Mouse (Mus musculus) common myeloid progenitor, adult 5-6 weeks (primary cell): ENCODE results near the gene F2rl2. TPM values are rescaled to one million over a fixed set of nuclear protein-coding genes. Genes with fewer than 3 reads are reported as not detected.

Experiments used
- ATAC-seq: replicated peaks from 2 replicates; pipeline ENCODE4 v1.8.0; 2016; ENCODE audit warnings: low read depth, mild to moderate bottlenecking, moderate TSS enrichment, inconsistent platforms; ENCODE audit not compliant: poor library complexity, severe bottlenecking
- total RNA-seq: library from RNA; stranded (forward); fragments of 200-1000, 187-1606 nt; gene quantifications from 2 replicates; pipeline ENCODE4 v1.2.3, GENCODE M21; 2017

F2rl2 gene
- total RNA-seq, 1 experiment from 2014 or later, result 3.0 TPM

DNA sequence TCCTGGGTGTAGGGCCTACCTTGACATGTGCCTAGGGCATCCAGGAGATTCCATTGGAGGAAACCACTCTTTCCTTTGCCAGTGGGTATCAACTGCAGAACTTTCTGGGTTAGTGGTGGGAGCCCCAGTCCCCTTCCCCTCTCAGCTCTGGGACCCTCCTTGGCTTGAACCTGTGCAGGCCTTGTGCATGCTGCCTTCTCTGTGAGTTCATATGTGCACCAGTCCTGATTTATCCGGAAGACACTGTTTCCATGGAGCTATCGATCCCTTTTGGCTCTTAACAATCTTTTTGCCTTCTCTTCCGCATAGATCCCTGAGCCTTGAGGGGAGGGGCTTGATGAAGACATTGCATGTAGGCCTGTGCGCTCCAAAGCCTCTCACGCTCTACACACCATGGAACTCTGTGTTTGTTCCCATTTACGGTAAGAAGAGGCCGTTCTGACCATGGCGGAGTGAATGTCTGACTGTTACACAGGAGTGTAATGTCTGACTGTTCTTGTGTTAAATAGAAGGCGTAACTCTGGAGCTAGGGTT lies 466 bp upstream of the F2rl2 start:
- no peak for ATAC-seq

DNA sequence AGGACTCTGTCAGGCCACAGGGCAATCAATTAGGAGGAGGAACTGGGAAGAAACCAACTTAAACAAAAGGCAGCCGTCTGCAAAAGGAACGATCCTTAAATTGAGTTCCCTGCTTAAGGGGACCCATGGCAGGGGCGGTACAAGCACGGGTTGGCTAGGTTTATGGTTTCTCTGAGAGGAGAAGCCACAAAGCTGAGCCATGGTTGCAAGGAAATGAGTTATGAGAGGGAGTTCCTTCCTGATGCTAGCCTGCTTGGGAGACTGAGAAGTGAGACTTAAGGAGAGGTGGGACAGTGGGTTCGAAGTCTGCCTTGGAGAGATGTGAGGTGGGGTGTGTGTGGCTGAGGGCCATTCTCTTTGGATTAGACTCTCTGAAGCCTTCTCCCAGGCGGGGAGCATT lies 1.2 kb downstream of the F2rl2 start:
- ATAC-seq, result peak; percentile 70

GRCm38 (mm10) chr13:95703376-95703775 lies 6.7 kb downstream of the F2rl2 start:
- no peak for ATAC-seq

- ATAC-seq, result no peak
Measured at GRCm38 (mm10) chr13:95705589-95705988, 8.9 kb downstream of the F2rl2 start.

DNA sequence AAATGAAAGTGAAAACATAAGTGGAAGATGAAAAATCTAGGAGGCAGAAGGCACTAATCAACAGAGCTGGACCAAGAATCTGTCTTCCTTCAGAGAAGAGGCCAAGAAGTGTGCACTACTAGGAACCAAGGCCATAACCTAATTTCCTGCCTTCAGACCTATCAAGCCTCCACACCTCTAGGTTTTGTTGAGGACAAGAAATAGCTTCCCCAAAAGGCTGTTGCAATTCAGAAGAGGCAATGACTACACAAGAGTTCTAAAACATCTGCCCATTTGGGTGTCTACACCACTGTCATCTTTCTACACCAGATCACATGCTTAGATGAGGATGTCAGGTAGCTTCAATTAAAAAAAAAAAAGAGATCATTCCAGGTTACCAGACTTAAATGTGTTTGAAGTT lies 15.4 kb downstream of the F2rl2 start:
- ATAC-seq, result no peak

DNA sequence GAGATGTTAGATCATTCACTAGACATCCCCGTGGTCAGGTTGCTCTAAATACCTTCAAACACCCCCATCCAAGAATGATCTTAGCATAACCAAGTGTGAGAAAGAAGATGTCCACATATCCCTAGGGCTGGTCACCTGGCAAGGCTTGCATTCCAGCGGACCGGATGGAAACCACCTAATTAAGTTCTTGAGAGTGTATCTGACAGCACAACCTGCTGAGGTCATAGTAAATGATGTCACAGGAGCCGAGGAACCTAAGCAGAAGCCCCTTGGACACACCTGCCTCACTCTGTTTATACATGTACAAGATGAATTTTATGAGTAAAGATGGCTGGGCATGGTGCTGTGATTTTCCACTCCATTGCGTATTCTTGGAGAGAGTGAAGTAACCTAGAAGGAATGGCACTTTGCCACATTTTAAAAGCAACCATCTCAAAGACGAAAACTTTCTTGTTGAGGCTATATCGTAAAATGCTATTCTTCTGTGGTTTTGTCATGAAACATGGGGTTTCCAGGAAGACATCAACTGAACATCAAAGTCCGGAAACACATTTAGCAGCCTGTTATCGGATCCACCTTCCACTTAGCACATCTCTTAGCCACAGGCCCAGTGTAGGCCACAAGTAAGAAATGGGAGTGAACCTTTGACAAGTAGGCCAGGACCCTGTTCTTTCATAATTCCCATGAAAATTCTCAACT lies 16.1 kb downstream of the F2rl2 start:
- ATAC-seq, result peak; percentile 67

DNA sequence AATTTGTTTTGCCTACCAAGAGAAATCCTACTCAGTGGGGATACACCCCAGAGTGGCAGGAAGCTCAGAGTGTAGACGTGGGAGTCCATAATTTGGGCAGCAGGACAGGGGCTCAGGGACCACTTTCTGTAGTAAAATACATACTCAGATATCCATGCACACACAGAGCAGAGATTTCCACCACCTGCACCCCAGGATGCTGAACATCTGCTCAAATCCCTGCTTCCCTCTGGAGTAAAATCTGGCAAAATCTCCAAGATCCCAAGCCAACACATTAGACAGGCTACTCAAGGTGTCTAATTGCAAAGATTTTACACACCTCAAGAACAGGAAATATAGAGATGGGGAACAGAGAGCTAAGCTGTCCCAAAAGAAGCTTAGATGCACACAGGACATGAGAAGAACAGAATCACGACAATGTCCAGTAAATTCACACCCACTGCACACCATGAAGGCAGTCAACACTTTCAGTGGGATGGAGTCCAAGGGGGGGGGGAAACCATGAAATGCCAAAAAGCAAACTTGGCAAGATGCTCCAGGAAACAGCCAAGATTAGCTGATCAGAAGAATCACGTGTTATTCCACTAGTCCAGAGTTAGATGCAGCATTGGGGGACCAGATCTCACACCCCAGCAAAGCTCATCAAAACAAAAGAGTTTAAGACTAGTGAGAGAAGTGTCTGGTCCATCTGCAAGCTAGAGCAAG lies 17.8 kb downstream of the F2rl2 start:
- no peak for ATAC-seq

DNA sequence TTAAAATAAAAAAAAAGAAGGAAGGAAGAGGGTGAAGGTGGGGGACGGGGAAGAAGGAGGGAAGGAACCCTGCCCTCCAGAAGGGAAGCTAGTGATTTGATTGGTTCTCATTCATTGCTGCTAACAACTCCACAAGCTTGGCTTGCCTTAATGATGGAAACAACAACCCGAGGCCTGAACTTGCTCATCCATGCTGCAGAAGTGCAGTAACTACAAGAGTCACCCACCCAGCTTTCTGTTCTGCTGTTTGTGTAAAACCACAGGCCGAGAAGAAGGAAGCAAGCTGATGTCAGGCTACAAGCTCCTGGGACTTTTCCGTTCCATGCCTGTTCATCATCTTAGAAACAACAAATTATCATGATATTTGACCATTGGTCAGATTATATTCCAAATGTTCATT lies 18.7 kb downstream of the F2rl2 start:
- ATAC-seq, result no peak

DNA sequence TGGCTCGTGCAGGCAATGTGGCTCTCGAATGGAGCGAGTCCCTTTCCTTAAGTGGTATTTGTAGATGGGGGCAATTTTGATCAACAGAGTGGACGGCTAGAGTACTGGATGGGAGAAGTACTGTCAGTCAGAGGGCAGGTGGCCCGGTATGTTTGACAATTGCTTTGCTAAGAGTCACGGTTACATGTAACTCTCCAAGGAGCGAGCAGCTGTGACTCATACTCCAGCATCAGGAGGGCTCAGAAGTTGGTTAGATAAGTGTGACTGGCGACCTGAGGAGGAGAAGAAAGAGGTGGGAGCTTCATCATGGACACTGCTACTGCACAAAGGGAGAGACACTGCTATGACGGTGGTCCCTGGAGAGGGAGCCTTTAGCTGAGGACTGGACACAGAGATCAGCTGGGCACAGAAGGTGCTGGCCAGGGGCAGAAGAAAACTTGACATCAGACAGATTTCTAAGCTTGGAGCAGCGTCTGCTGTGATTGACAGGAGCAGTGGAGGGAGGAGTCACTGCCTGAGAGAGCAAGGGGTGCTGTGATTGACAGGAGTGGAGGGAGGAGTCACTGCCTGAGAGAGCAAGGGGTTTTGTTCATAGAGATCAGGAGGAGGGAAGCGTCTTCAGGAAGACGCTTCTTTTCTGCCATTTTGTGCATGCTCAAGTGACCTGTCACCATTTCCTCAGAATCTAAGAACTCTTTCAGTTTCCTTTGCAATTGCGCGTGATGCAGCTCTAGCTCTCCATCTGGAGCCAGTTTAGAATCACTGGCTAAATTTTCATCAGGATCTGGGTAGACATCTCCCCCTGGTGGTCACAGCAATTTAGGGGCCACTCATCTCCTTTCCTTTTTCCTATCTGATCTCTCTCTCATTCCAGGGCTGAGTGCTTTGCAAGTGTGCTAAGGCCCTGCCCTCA lies 22.9 kb downstream of the F2rl2 start:
- ATAC-seq, result peak; percentile 88

GRCm38 (mm10) chr13:95730491-95730890 lies 33.8 kb downstream of the F2rl2 start:
- no peak for ATAC-seq

DNA sequence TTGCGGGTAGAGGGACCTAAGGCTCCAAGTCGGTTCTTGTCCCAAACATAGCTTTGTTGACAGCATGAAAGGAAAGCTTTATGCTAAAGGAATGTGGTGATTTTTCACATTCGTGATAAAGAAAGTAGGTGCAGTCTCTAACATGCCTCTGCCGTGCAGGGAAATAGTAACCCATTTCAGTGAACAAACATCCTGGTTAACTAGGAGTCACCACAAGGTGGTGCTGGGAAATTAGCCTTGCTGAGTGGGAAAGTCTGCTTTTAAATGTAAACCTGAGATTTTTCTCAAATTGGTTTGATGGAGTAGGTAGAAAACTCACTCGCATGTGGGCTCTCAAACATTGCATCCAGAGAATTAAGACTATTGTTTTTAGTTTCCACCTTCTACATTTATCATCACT lies 43.0 kb downstream of the F2rl2 start:
- ATAC-seq, result no peak

- ATAC-seq, result peak; percentile 53
Measured at GRCm38 (mm10) chr13:95741813-95742689, 45.4 kb downstream of the F2rl2 start.

GRCm38 (mm10) chr13:95742881-95743466 lies 46.3 kb downstream of the F2rl2 start:
- ATAC-seq, result no peak

DNA sequence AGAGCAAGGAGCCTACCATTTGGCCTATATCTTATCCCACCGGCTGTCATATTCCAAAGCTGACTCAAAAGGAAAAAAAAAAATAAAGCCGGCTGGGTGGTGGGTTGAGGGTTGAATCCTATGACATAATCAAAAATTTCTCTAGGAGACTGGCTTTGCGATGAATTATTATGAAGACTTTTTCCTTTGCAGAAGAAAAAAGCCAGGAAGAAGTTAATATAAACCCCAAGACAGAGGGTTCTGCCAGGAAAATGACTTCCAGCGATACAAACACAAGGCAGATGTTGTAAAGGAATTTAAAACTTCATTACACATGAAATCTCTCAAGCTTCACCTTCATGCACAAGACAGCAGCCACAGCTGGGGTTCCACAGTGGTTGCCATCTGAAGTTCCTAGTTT lies 48.8 kb downstream of the F2rl2 start:
- no peak for ATAC-seq

- ATAC-seq, result peak; percentile 86
Measured at GRCm38 (mm10) chr13:95746509-95746908, 49.9 kb downstream of the F2rl2 start.

- no peak for ATAC-seq
Measured at GRCm38 (mm10) chr13:95747101-95747500, 50.4 kb downstream of the F2rl2 start.

DNA sequence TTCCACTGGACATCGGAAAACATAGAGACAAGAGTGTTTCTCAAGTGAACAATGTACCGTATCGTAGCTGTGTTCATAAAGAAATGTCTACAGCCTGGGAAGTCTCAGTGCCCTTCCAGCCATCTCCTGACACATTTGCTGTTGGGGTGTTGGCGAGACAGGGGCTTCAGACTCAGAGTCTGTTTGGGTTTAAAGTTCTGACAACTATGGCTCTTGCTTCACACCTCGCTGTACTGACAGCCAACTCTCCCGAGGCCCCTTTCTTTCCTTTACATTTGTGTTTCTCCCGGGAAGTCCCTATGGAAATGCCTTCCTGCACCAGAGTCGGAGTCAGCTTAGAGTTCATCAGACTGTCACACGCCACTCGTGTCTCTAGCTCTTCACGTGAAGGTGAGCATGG lies 50.9 kb downstream of the F2rl2 start:
- no peak for ATAC-seq
